Mouse (Mus musculus): ENCODE measurements around the gene Olfr120. TPM values are rescaled to one million over a fixed set of nuclear protein-coding genes. Genes with fewer than 3 reads are reported as not detected.
"Not testable (repeated sequence)": the region's sequence is repeated elsewhere in the genome, so short reads cannot be mapped to it uniquely, and the experiment has no call there.

Gene Olfr120
- not detected in 2 replicates for polyA plus RNA-seq (2012)

DNA sequence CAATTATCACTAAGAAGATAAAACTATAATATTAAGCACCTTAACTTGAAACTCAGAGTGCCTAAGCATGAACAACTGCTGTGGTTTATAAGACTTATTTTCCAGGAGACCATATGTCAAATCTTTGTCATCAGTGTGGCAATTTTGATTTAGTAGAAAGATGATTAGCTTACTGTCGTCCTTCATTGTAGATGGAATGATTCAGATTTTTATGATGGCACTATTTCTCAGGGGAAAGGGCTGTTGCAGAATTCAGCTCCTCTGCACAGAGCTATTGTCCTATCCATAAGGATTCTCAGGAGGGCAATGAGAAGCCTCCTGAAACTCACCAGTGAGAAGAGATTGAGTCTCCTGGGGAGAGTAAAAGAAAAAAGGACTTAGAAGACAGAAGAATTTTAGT, at the start of gene Olfr120:
Gene Olfr120, plus strand, starts transcription at position 301 of the 400 bp plus-strand sequence.
- Histone ChIP-seq H3K4me3 (replicated peaks) (no peak within 1 kb of the TSS), H3K27me3 (ENCODE audit: control insufficient read depth) (no peaks in the 10 kb centered on the region), H3K9me3 (ENCODE audit: control insufficient read depth, low read length) (no peaks in the 10 kb centered on the region), H3K4me1 (ENCODE audit: control insufficient read depth) (no peaks in the 10 kb centered on the region), H3K36me3 (ENCODE audit: control insufficient read depth) (no peaks in the 10 kb centered on the region)
- TF ChIP-seq GATA1 (IDR thresholded peaks at IDR 0.05; ENCODE audit: low read length) (no peak), TAL1 (IDR thresholded peaks at IDR 0.05; ENCODE audit: low read length) (no peak)

DNA sequence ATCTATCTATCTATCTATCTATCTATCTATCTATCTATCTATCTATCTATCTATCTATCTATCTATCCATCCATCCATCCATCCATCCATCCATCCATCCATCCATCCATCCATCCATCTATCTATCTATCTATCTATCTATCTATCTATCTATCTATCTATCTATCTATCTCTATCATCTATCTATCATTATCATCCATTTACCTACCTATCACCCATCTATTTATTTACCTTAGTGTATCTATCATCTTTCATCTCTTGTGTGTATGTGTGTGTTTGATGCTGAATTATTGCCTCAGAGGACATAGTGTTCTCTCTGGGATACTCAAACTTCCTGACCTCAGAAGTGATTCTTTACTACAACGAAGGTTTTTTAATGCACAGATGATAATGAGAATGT, 25.3 kb upstream of the Olfr120 start, which contains the start of gene Olfr119:
Gene Olfr119, plus strand, starts transcription at position 301 of the 400 bp plus-strand sequence.
- not testable (repeated sequence) for H3K36me3 ChIP-seq (ENCODE audit: control insufficient read depth); H3K4me3 ChIP-seq (replicated peaks); H3K9me3 ChIP-seq (ENCODE audit: control insufficient read depth, low read length); H3K4me1 ChIP-seq (ENCODE audit: control insufficient read depth); H3K27me3 ChIP-seq (ENCODE audit: control insufficient read depth)

DNA sequence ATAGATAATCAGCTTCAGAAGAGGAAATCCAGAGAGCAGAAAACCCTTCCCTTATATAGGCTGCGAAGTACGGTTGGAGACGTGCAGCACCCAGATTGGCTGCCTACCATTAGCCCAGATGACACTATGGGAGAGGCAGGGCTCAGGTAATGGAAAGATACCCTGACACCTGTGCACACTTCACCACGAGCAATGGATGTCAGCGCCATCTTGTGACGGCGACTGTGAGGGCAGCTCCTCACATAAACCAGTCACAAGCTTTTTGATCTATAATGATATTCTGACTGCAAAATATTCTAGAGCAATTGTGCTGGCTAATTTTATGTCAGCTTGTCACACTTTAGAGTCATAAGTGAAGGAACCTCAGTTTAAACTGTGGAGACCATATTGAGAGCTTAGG, 16.5 kb downstream of the Olfr120 start:
- no peak for TF ChIP-seq TAL1 (IDR thresholded peaks at IDR 0.05; ENCODE audit: low read length)
- no peak for TF ChIP-seq GATA1 (IDR thresholded peaks at IDR 0.05; ENCODE audit: low read length)
- Histone ChIP-seq H3K27me3 (ENCODE audit: control insufficient read depth) (no peaks in the 10 kb centered on the region), H3K36me3 (ENCODE audit: control insufficient read depth) (no peaks in the 10 kb centered on the region), H3K9me3 (ENCODE audit: control insufficient read depth, low read length) (no peaks in the 10 kb centered on the region), H3K4me1 (ENCODE audit: control insufficient read depth) (no peaks in the 10 kb centered on the region), H3K4me3 (replicated peaks) (no peak overlapping the region)

DNA sequence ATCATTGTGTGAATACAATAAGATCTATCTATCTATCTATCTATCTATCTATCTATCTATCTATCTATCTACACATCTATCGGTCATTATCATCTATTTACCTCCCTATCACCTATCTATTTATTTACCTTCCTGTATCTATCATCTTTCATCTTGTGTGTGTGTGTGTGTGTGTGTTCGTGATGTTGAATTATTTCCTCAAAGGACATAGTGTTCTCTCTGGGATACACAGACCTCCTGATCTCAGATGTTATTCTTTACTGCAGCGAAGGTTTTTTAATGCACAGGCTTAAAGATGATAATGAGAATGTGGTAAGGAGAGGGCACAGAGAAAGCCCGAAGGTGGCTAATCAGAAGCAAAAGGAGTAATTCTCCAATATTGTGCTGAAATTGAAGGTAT, 46.7 kb downstream of the Olfr120 start, which contains the start of gene Olfr122:
Gene Olfr122, plus strand, starts transcription at position 301 of the 400 bp plus-strand sequence.
- no peak for TF ChIP-seq TAL1 (IDR thresholded peaks at IDR 0.05; ENCODE audit: low read length)
- no peak for TF ChIP-seq GATA1 (IDR thresholded peaks at IDR 0.05; ENCODE audit: low read length)
- H3K4me1 ChIP-seq (ENCODE audit: control insufficient read depth), result no peaks in the 10 kb centered on the region
- no peak within 1 kb of the TSS for H3K4me3 ChIP-seq (replicated peaks)
- no peaks in the 10 kb centered on the region for H3K27me3 ChIP-seq (ENCODE audit: control insufficient read depth)
- H3K9me3 ChIP-seq (ENCODE audit: control insufficient read depth, low read length), result peaks cover 8% of the 10 kb centered on the region
- no peaks in the 10 kb centered on the region for H3K36me3 ChIP-seq (ENCODE audit: control insufficient read depth)

Other genes with a start within 250 kb of the Olfr120 start
- not detected in 2 replicates for gene H2-M2, start 238.3 kb upstream of the Olfr120 start, polyA plus RNA-seq (2012)
- gene Olfr110, start 229.3 kb upstream of the Olfr120 start, polyA plus RNA-seq (2012), result 0.02 TPM in 1 of 2 replicates, not detected in the other
- not detected in 2 replicates for gene Olfr111, start 213.8 kb upstream of the Olfr120 start, polyA plus RNA-seq (2012)
- not detected in 2 replicates for gene Olfr112, start 152.4 kb upstream of the Olfr120 start, polyA plus RNA-seq (2012)
- not detected in 2 replicates for gene Olfr113, start 144.1 kb upstream of the Olfr120 start, polyA plus RNA-seq (2012)
- gene Olfr114, start 129.1 kb upstream of the Olfr120 start, polyA plus RNA-seq (2012), result not detected in 2 replicates
- gene Olfr115, start 94.7 kb upstream of the Olfr120 start, polyA plus RNA-seq (2012), result not detected in 2 replicates
- gene Olfr116, start 94.6 kb upstream of the Olfr120 start, polyA plus RNA-seq (2012), result not detected in 2 replicates
- not detected in 2 replicates for gene Olfr117, start 58.0 kb upstream of the Olfr120 start, polyA plus RNA-seq (2012)
- gene Olfr118, start 54.8 kb upstream of the Olfr120 start, polyA plus RNA-seq (2012), result not detected in 2 replicates
- not detected in 2 replicates for gene Olfr119, start 25.2 kb upstream of the Olfr120 start, polyA plus RNA-seq (2012)
- gene Olfr121, start 27.0 kb downstream of the Olfr120 start, polyA plus RNA-seq (2012), result not detected in 2 replicates
- gene Olfr122, start 46.8 kb downstream of the Olfr120 start, polyA plus RNA-seq (2012), result not detected in 2 replicates
- gene Olfr123, start 71.7 kb downstream of the Olfr120 start, polyA plus RNA-seq (2012), result 0.03 TPM in 1 of 2 replicates, not detected in the other
- gene Olfr124, start 78.1 kb downstream of the Olfr120 start, polyA plus RNA-seq (2012), result not detected in 2 replicates
- gene Olfr125, start 111.1 kb downstream of the Olfr120 start, polyA plus RNA-seq (2012), result not detected in 2 replicates
- gene Olfr126, start 125.7 kb downstream of the Olfr120 start, polyA plus RNA-seq (2012), result not detected in 2 replicates
- not detected in 2 replicates for gene Olfr127, start 178.6 kb downstream of the Olfr120 start, polyA plus RNA-seq (2012)
- 0.04 TPM in 1 of 2 replicates, not detected in the other for gene Olfr128, start 198.7 kb downstream of the Olfr120 start, polyA plus RNA-seq (2012)
- not detected in 2 replicates for gene Olfr761, start 231.3 kb downstream of the Olfr120 start, polyA plus RNA-seq (2012)

All from erythroblast, embryonic 14.5 days (primary cell).